Comparison of ENCODE assay signal across 28 mouse cellular contexts in the genomic region with DNA sequence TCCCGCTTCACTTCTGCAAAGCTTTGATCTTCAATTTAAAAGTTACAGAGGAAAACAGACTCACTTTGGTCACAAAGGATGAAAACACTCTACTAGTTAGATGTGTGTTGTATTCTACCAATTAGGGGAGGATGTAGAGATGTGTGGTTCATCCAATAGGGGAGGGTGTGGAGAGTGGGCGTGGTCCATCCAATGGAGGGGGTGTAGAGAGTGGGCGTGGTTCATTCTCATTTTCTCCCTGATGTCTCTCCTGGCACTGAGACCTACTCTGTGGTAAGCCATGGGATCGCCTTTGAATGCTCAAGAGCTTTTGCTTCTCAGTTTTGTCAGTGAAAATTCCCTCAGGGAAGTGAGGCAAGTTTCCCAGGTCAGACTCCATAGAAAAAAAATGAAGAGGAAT.
DNase-seq lines count a peak whose midpoint lies in the region; ATAC-seq and TF ChIP-seq lines count a peak whose summit lies in the region.
"Had no signal": no experiment of that assay in that cellular context is flagged by ENCODE, and none has a peak within 500 bp of the region (broad histone marks: within the 10 kb centered on the region; RNA-seq: fewer than 3 reads in every experiment).

No protein-coding gene starts in this region.

- no peak for ATAC-seq in forebrain, embryonic 16.5 days
- ATAC-seq: forebrain, embryonic 13.5 days; forebrain, postnatal 0 days; hindbrain, postnatal 0 days; inflammation-experienced regulatory T-cells, adult 6 months; intestine, embryonic 16.5 days had no signal

- DNase-seq in forebrain, embryonic 10.5 days (ENCODE audit: extremely low spot score, low spot score) = no peak
- DNase-seq in CH12.LX (ENCODE audit: extremely low read depth) = no peak
- peak; percentile 58 for DNase-seq in R1 (ENCODE audit: low read depth, low spot score)
- no peak for DNase-seq in yolk sac, embryonic 10.5 days (ENCODE audit: low spot score)
- DNase-seq in left cerebral cortex, adult 2 months (ENCODE audit: extremely low spot score in 1 of 2, low spot score in 2 of 2) = no peak
- DNase-seq: adrenal gland, adult 2 months; adrenal gland, postnatal 14 days; cerebellum, adult 11 months; cerebellum, adult 2 months; cerebellum, adult 9-11 months; cerebellum, postnatal 25 days; forebrain, postnatal 0 days; gastrocnemius, adult 2 months; gastrocnemius, postnatal 14 days; heart, adult 18-20 months; heart, postnatal 10 days; heart, postnatal 4 days had no signal

- H3K9ac ChIP-seq in forebrain, embryonic 16.5 days (replicated peaks; ENCODE audit: low read depth, low read length) = no peak overlapping the region
- H3K9ac ChIP-seq in CH12.LX (ENCODE audit: insufficient read depth, low read depth) = no peak overlapping the region
- H3K9ac ChIP-seq: embryonic facial prominence, embryonic 13.5 days; forebrain, embryonic 13.5 days; forebrain, postnatal 0 days; heart, embryonic 12.5 days; heart, embryonic 15.5 days; hindbrain, embryonic 14.5 days had no signal

- no peaks in the 10 kb centered on the region for H3K36me3 ChIP-seq in forebrain, embryonic 10.5 days (replicated peaks)
- H3K36me3 ChIP-seq in forebrain, embryonic 16.5 days (ENCODE audit: control insufficient read depth, insufficient read depth) = no peaks in the 10 kb centered on the region
- no peaks in the 10 kb centered on the region for H3K36me3 ChIP-seq in CH12.LX (replicated peaks in 1 of 2; ENCODE audit: control insufficient read depth in 1 of 2, insufficient read depth in 1 of 2, low read length in 1 of 2)
- H3K36me3 ChIP-seq: embryonic facial prominence, embryonic 10.5 days; embryonic facial prominence, embryonic 13.5 days; heart, embryonic 12.5 days; heart, embryonic 15.5 days had no signal

- dilution Hi-C loops in CH12.LX (cut with MboI; ENCODE audit: extremely low pct_ligation_motif_present, extremely low pct_unique_long_range_greater_than_20kb, low sequenced_read_pairs) = no loop called here

- 0 out of 2 replicates have a peak overlapping the region, but pooled peaks have one; percentile 7 for H3K27ac ChIP-seq in forebrain, embryonic 10.5 days
- H3K27ac ChIP-seq in forebrain, embryonic 16.5 days (ENCODE audit: low read length) = no peak overlapping the region
- no peak overlapping the region for H3K27ac ChIP-seq in CH12.LX (ENCODE audit: insufficient read depth, low read depth)
- no peak overlapping the region for H3K27ac ChIP-seq in left cerebral cortex, adult 2 months
- H3K27ac ChIP-seq: embryonic facial prominence, embryonic 10.5 days; embryonic facial prominence, embryonic 13.5 days; forebrain, embryonic 13.5 days; gastrocnemius, adult 2 months; heart, embryonic 15.5 days; hindbrain, embryonic 14.5 days; hindbrain, postnatal 0 days had no signal

- no peak for TF ChIP-seq POLR2A in CH12.LX (IDR thresholded peaks at IDR 0.05; ENCODE audit: low read depth, low read length)

- TF ChIP-seq EP300 in CH12.LX (IDR thresholded peaks at IDR 0.05; ENCODE audit: low read length) = no peak

- 78% methylated on average over 4 of the region's 4 CpGs for WGBS in forebrain, embryonic 10.5 days
- WGBS in forebrain, embryonic 16.5 days = 75% methylated on average over 4 of the region's 4 CpGs

- no peaks in the 10 kb centered on the region for H3K79me2 ChIP-seq in CH12.LX (replicated peaks; ENCODE audit: control insufficient read depth, extremely low read depth, insufficient read depth, poor library complexity, severe bottlenecking)

- no peak for TF ChIP-seq RAD21 in CH12.LX (IDR thresholded peaks at IDR 0.05; ENCODE audit: low read depth, low read length)

- H3K4me1 ChIP-seq in forebrain, embryonic 10.5 days = peaks cover 6% of the 10 kb centered on the region
- 0 out of 2 replicates have a peak, but pooled peaks cover 2% of the 10 kb centered on the region for H3K4me1 ChIP-seq in forebrain, embryonic 16.5 days (replicated peaks; ENCODE audit: control insufficient read depth, insufficient read depth, low read length)
- peaks cover 7 to 19% of the 10 kb centered on the region in 2 experiments; a peak in 3 of 4 replicates for H3K4me1 ChIP-seq in CH12.LX (ENCODE audit: control insufficient read depth in 1 of 2, insufficient read depth in 2 of 2)
- H3K4me1 ChIP-seq: heart, embryonic 12.5 days; heart, embryonic 15.5 days had no signal

- peaks cover 5% of the 10 kb centered on the region; the same call in 1 of the 2 replicates for H3K27me3 ChIP-seq in forebrain, embryonic 10.5 days (ENCODE audit: poor library complexity, severe bottlenecking)
- no peaks in the 10 kb centered on the region for H3K27me3 ChIP-seq in forebrain, embryonic 16.5 days (replicated peaks; ENCODE audit: control insufficient read depth, insufficient read depth, low read length)
- peaks cover 2% of the 10 kb centered on the region for H3K27me3 ChIP-seq in CH12.LX (replicated peaks)
- H3K27me3 ChIP-seq: embryonic facial prominence, embryonic 13.5 days; forebrain, embryonic 13.5 days; heart, embryonic 12.5 days; heart, embryonic 15.5 days had no signal

- TF ChIP-seq CTCF in CH12.LX (conservative IDR thresholded peaks at IDR 0.05 in 1 of 2, IDR thresholded peaks at IDR 0.05 in 1 of 2; ENCODE audit: low read depth in 2 of 2, low read length in 2 of 2) = no peak
- TF ChIP-seq CTCF in left cerebral cortex, adult 2 months (IDR thresholded peaks at IDR 0.05) = no peak

- intact Hi-C loops in left cerebral cortex, adult 2 months (cut with DNase I) = no loop called here

- H3K4me3 ChIP-seq in forebrain, embryonic 10.5 days = no peak overlapping the region
- H3K4me3 ChIP-seq in forebrain, embryonic 16.5 days (replicated peaks; ENCODE audit: low read length) = no peak overlapping the region
- H3K4me3 ChIP-seq in CH12.LX (replicated peaks in 1 of 3; ENCODE audit: low read depth in 2 of 3, low read length in 2 of 3, poor library complexity in 1 of 3) = no peak overlapping the region
- H3K4me3 ChIP-seq in left cerebral cortex, adult 2 months = no peak overlapping the region
- H3K4me3 ChIP-seq: embryonic facial prominence, embryonic 10.5 days; embryonic facial prominence, embryonic 13.5 days; erythroblast, embryonic 14.5 days; forebrain, embryonic 13.5 days; gastrocnemius, adult 2 months; heart, embryonic 12.5 days; heart, embryonic 15.5 days had no signal

- H3K9me3 ChIP-seq in forebrain, embryonic 10.5 days = no peaks in the 10 kb centered on the region
- no peaks in the 10 kb centered on the region for H3K9me3 ChIP-seq in forebrain, embryonic 16.5 days (ENCODE audit: control insufficient read depth, low read length)
- H3K9me3 ChIP-seq in CH12.LX (replicated peaks; ENCODE audit: low read length) = no peaks in the 10 kb centered on the region
- H3K9me3 ChIP-seq: embryonic facial prominence, embryonic 10.5 days; embryonic facial prominence, embryonic 13.5 days; forebrain, embryonic 13.5 days; heart, embryonic 12.5 days; heart, embryonic 15.5 days had no signal

- H3K4me2 ChIP-seq in forebrain, embryonic 16.5 days (ENCODE audit: low read length) = no peak overlapping the region
- H3K4me2 ChIP-seq in CH12.LX (ENCODE audit: insufficient read depth, low read depth, poor library complexity, severe bottlenecking) = peak overlapping the region; percentile 27; the same call in 1 of the 2 replicates
- H3K4me2 ChIP-seq: embryonic facial prominence, embryonic 13.5 days; forebrain, embryonic 13.5 days; heart, embryonic 12.5 days; heart, embryonic 15.5 days; hindbrain, embryonic 14.5 days had no signal

- in situ Hi-C loops in CH12.LX (cut with MboI; ENCODE audit: low pct_ligation_motif_present, low pct_unique_long_range_greater_than_20kb, low sequenced_read_pairs) = no loop called here

TF ChIP-seq in CH12.LX, 34 proteins besides CTCF, POLR2A, EP300 and RAD21:
- TF ChIP-seq NELFE (IDR thresholded peaks at IDR 0.05; ENCODE audit: low read depth, low read length) (no peak), CHD1 (IDR thresholded peaks at IDR 0.05; ENCODE audit: low read depth, low read length) (no peak), ZMIZ1 (IDR thresholded peaks at IDR 0.05; ENCODE audit: low read depth, low read length) (no peak), ETS1 (conservative IDR thresholded peaks at IDR 0.05; ENCODE audit: low read depth, low read length) (no peak), MAFK (IDR thresholded peaks at IDR 0.05; ENCODE audit: insufficient replicate concordance, low read length) (no peak), MXI1 (IDR thresholded peaks at IDR 0.05; ENCODE audit: low read depth, low read length) (no peak), POLR2AphosphoS2 (IDR thresholded peaks at IDR 0.05; ENCODE audit: low read depth, low read length) (no peak), MAZ (IDR thresholded peaks at IDR 0.05; ENCODE audit: low read depth, low read length) (no peak), TBP (conservative IDR thresholded peaks at IDR 0.05; ENCODE audit: low read depth, low read length) (no peak), MYC (IDR thresholded peaks at IDR 0.05; ENCODE audit: low read depth, low read length) (no peak), IRF4 (IDR thresholded peaks at IDR 0.05; ENCODE audit: low read depth, low read length) (no peak)
